Mouse (Mus musculus): ENCODE results near the gene Mob3c. TPM values are rescaled to one million over a fixed set of nuclear protein-coding genes. Genes with fewer than 3 reads are reported as not detected.

Gene Mob3c
- polyA plus RNA-seq, 1 experiment from 2014 or later, result 12.1 TPM

DNA sequence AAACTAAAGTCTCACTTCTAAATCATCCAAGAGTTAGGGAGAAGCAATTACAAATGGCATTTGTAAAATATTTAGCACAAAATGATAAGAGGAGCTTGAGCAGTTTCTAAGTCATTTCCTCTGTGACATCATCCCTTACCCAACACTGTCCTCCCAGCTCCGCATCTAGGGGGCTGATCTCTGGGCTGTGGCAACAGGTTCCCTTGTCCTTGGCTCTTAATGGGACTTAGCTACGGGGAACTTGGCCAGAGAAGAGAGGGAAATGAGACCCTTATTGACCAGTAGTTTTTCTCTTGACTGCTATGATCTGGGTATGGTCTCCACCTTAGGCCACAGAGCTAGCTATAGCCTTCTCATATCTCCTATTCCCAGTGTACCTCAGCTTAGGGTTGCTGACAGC is 2.6 kb upstream of the Mob3c start:
- ATAC-seq (ENCODE audit: insufficient number of reproducible peaks, insufficient read depth, low FRiP score, low read depth), result no peak
- Histone ChIP-seq H3K4me3 (ENCODE audit: low read depth, low read length) (no peak overlapping the region), H3K9me3 (ENCODE audit: control insufficient read depth, low read depth, low read length) (no peaks in the 10 kb centered on the region), H3K9ac (replicated peaks; ENCODE audit: low read depth, low read length) (no peak overlapping the region), H3K27ac (ENCODE audit: low read length) (no peak overlapping the region), H3K27me3 (ENCODE audit: control insufficient read depth, insufficient read depth, low read length) (no peaks in the 10 kb centered on the region), H3K36me3 (ENCODE audit: control insufficient read depth, insufficient read depth, low read length) (no peaks in the 10 kb centered on the region), H3K4me2 (replicated peaks; ENCODE audit: low read depth, low read length) (no peak overlapping the region), H3K4me1 (ENCODE audit: control insufficient read depth, insufficient read depth, low read length) (peaks cover 4% of the 10 kb centered on the region)
- WGBS, result 71% methylated on average over 2 of the region's 2 CpGs

DNA sequence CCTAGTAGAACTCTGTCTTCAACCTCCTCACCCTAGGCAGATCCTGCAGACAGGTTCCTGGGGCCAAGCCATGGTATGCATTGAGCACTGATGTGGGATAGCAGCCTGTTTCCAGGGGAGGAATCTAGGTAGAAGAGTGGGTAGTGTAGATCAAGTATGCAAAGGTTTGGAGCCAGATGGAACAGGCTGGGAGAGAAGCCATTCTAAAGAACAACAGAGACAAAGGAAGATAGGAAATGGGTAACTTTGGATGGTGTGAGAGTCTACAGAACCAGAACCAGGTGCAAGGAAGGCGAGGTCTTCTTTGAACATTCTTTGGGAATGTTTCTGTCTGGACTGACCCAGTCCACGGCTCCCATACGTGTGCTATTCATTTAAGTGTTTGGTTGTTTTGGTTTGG is 826 bp upstream of the Mob3c start:
- WGBS, result 65% methylated on average over 3 of the region's 3 CpGs
- H3K4me1 ChIP-seq (ENCODE audit: control insufficient read depth, insufficient read depth, low read length), result peaks cover 4% of the 10 kb centered on the region
- ATAC-seq (ENCODE audit: insufficient number of reproducible peaks, insufficient read depth, low FRiP score, low read depth), result no peak
- no peak overlapping the region for H3K4me3 ChIP-seq (ENCODE audit: low read depth, low read length)
- H3K9me3 ChIP-seq (ENCODE audit: control insufficient read depth, low read depth, low read length), result no peaks in the 10 kb centered on the region
- no peak overlapping the region for H3K27ac ChIP-seq (ENCODE audit: low read length)
- H3K9ac ChIP-seq (replicated peaks; ENCODE audit: low read depth, low read length), result no peak overlapping the region
- no peaks in the 10 kb centered on the region for H3K36me3 ChIP-seq (ENCODE audit: control insufficient read depth, insufficient read depth, low read length)
- H3K27me3 ChIP-seq (ENCODE audit: control insufficient read depth, insufficient read depth, low read length), result no peaks in the 10 kb centered on the region
- peak overlapping the region; percentile 82; the same call in 1 of the 2 replicates for H3K4me2 ChIP-seq (replicated peaks; ENCODE audit: low read depth, low read length)

DNA sequence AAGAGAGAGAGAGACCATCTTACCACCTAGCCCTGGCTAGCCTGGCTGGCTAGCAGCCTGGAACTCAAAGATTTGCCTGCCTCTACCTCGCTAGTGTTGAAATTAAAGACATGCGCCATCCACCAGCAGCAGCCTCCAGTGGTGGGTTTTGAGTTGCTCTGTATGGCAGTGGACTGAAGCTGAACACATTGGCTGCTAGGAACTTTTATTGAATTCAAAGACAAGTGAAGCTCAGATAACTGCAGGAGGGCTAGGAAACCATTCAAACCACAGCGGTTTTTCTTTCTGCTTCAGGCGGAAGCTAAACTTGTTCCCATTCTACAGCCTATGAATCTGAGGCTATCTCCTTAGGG is 381 bp upstream of the Mob3c start:
- peak overlapping the region; percentile 60 for H3K4me3 ChIP-seq (ENCODE audit: low read depth, low read length)
- no peaks in the 10 kb centered on the region for H3K27me3 ChIP-seq (ENCODE audit: control insufficient read depth, insufficient read depth, low read length)
- no peaks in the 10 kb centered on the region for H3K36me3 ChIP-seq (ENCODE audit: control insufficient read depth, insufficient read depth, low read length)
- H3K27ac ChIP-seq (ENCODE audit: low read length), result no peak overlapping the region
- ATAC-seq (ENCODE audit: insufficient number of reproducible peaks, insufficient read depth, low FRiP score, low read depth), result no peak
- peak overlapping the region; percentile 34 for H3K9ac ChIP-seq (replicated peaks; ENCODE audit: low read depth, low read length)
- H3K4me2 ChIP-seq (replicated peaks; ENCODE audit: low read depth, low read length), result peak overlapping the region; percentile 82
- 5% methylated on average over 4 of the region's 4 CpGs for WGBS
- H3K9me3 ChIP-seq (ENCODE audit: control insufficient read depth, low read depth, low read length), result no peaks in the 10 kb centered on the region
- peaks cover 4% of the 10 kb centered on the region for H3K4me1 ChIP-seq (ENCODE audit: control insufficient read depth, insufficient read depth, low read length)

DNA sequence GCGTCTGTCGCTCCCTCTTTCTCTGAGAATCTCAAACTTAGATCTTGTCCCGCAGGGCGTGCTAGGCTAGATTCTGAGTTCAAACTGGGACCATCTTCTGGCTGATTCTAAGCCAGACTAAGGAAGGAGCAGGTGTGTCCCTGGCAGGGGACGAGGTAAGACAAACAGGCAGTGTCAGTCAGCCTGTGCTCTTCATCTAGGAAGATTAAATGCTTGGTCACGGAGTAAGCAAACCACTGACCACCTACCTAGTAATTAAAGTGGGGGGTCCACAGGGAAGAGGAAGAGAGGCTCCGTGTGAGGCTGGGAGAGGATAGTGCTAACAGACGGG is 645 bp downstream of the Mob3c start:
- peak overlapping the region; percentile 25; the same call in 1 of the 2 replicates for H3K9ac ChIP-seq (replicated peaks; ENCODE audit: low read depth, low read length)
- 2% methylated on average over 8 of the region's 8 CpGs for WGBS
- peak overlapping the region; percentile 82 for H3K4me2 ChIP-seq (replicated peaks; ENCODE audit: low read depth, low read length)
- H3K27ac ChIP-seq (ENCODE audit: low read length), result no peak overlapping the region
- H3K36me3 ChIP-seq (ENCODE audit: control insufficient read depth, insufficient read depth, low read length), result no peaks in the 10 kb centered on the region
- no peaks in the 10 kb centered on the region for H3K27me3 ChIP-seq (ENCODE audit: control insufficient read depth, insufficient read depth, low read length)
- no peaks in the 10 kb centered on the region for H3K9me3 ChIP-seq (ENCODE audit: control insufficient read depth, low read depth, low read length)
- no peak for ATAC-seq (ENCODE audit: insufficient number of reproducible peaks, insufficient read depth, low FRiP score, low read depth)
- peak overlapping the region; percentile 60 for H3K4me3 ChIP-seq (ENCODE audit: low read depth, low read length)
- peaks cover 4% of the 10 kb centered on the region for H3K4me1 ChIP-seq (ENCODE audit: control insufficient read depth, insufficient read depth, low read length)

DNA sequence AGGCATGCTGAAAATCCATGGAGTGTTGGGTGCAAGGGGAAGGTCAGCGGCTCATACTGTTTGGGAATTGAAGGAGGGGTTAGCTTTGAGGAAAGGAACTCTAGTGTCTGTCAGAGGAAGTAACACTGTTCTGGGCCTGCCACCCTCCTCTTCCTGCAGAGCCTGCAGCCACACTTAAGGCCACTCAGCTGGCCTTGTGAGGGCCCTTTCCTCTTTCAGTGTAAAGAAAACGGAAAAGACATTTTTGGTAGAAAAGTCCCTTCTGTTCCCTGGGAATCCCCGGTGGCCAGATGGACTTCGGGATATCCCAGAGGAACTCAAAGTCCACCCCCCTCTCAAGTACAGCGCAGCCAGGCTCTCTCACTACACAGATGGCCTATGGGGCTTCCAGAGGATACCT is 2.6 kb downstream of the Mob3c start:
- H3K36me3 ChIP-seq (ENCODE audit: control insufficient read depth, insufficient read depth, low read length), result no peaks in the 10 kb centered on the region; the same call in 1 of the 2 replicates
- no peak for ATAC-seq (ENCODE audit: insufficient number of reproducible peaks, insufficient read depth, low FRiP score, low read depth)
- WGBS, result 70% methylated on average over 5 of the region's 5 CpGs
- H3K9ac ChIP-seq (replicated peaks; ENCODE audit: low read depth, low read length), result no peak overlapping the region
- peaks cover 4% of the 10 kb centered on the region for H3K4me1 ChIP-seq (ENCODE audit: control insufficient read depth, insufficient read depth, low read length)
- no peaks in the 10 kb centered on the region for H3K27me3 ChIP-seq (ENCODE audit: control insufficient read depth, insufficient read depth, low read length)
- no peak overlapping the region for H3K4me3 ChIP-seq (ENCODE audit: low read depth, low read length)
- H3K4me2 ChIP-seq (replicated peaks; ENCODE audit: low read depth, low read length), result no peak overlapping the region
- H3K27ac ChIP-seq (ENCODE audit: low read length), result no peak overlapping the region
- H3K9me3 ChIP-seq (ENCODE audit: control insufficient read depth, low read depth, low read length), result no peaks in the 10 kb centered on the region

DNA sequence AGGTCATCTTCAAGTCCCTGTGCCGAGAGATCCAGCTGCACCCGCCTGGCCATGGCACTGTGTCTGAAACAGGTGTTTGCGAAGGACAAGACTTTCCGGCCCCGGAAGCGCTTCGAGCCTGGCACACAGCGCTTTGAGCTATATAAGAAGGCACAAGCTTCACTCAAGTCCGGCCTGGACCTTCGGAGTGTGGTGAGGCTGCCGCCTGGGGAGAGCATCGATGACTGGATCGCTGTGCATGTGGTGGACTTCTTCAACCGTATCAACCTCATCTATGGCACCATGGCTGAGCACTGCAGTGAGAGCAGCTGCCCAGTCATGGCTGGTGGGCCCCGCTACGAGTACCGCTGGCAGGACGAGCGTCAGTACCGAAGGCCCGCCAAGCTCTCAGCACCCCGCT is 3.3 kb downstream of the Mob3c start:
- Histone ChIP-seq H3K4me2 (replicated peaks; ENCODE audit: low read depth, low read length) (no peak overlapping the region), H3K9ac (replicated peaks; ENCODE audit: low read depth, low read length) (no peak overlapping the region), H3K27me3 (ENCODE audit: control insufficient read depth, insufficient read depth, low read length) (no peaks in the 10 kb centered on the region), H3K27ac (ENCODE audit: low read length) (no peak overlapping the region), H3K4me3 (ENCODE audit: low read depth, low read length) (no peak overlapping the region), H3K36me3 (ENCODE audit: control insufficient read depth, insufficient read depth, low read length) (no peaks in the 10 kb centered on the region; the same call in 1 of the 2 replicates), H3K9me3 (ENCODE audit: control insufficient read depth, low read depth, low read length) (no peaks in the 10 kb centered on the region), H3K4me1 (ENCODE audit: control insufficient read depth, insufficient read depth, low read length) (peaks cover 4% of the 10 kb centered on the region)
- WGBS, result 93% methylated on average over 22 of the region's 22 CpGs
- ATAC-seq (ENCODE audit: insufficient number of reproducible peaks, insufficient read depth, low FRiP score, low read depth), result no peak

DNA sequence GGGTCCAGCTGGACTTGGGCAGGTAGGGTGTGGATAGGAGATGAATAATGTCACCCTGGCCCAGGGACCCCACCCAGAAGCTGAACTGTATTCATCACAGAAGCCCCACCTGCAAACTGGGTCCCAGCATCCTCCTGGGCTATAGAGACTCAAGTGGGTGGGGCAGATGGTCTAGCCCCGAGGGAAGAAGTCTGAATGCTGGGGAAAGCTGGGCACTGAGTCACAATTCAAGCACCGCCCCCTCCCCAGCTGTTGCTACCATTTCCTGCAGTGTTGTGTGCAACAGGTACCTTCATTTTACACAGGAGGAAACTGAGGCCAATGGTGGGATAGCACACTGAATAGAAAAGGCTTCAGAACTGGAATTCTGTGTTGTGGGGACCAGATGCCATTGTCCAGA is 4.1 kb downstream of the Mob3c start:
- Histone ChIP-seq H3K4me3 (ENCODE audit: low read depth, low read length) (no peak overlapping the region), H3K4me2 (replicated peaks; ENCODE audit: low read depth, low read length) (no peak overlapping the region), H3K9ac (replicated peaks; ENCODE audit: low read depth, low read length) (no peak overlapping the region), H3K4me1 (ENCODE audit: control insufficient read depth, insufficient read depth, low read length) (peaks cover 4% of the 10 kb centered on the region), H3K9me3 (ENCODE audit: control insufficient read depth, low read depth, low read length) (no peaks in the 10 kb centered on the region), H3K27me3 (ENCODE audit: control insufficient read depth, insufficient read depth, low read length) (no peaks in the 10 kb centered on the region), H3K27ac (ENCODE audit: low read length) (no peak overlapping the region), H3K36me3 (ENCODE audit: control insufficient read depth, insufficient read depth, low read length) (no peaks in the 10 kb centered on the region; the same call in 1 of the 2 replicates)
- ATAC-seq (ENCODE audit: insufficient number of reproducible peaks, insufficient read depth, low FRiP score, low read depth), result no peak
- 59% methylated on average over 2 of the region's 2 CpGs for WGBS

DNA sequence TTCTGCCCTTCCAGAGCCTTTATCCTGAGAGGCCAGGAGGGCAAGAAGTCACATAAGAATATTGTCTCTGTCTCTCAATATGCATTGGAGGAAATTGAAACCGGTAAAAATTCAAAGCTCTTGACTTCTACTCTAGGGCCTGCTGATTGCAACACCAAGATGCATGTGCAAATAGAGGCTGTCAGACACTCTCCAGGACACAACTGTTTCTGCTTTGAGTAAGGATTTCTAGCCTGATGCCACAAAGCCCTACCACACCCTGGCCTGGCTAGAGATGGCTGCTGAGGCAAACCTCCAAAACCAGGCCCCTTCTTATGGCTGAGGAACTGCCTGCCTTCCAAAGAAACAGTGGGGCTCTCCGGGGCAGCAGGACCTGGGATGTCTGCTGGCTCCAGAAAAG is 7.7 kb downstream of the Mob3c start:
- 69% methylated on average over 2 of the region's 2 CpGs for WGBS
- no peak overlapping the region for H3K27ac ChIP-seq (ENCODE audit: low read length)
- peaks cover 5% of the 10 kb centered on the region for H3K4me1 ChIP-seq (ENCODE audit: control insufficient read depth, insufficient read depth, low read length)
- no peak overlapping the region for H3K4me3 ChIP-seq (ENCODE audit: low read depth, low read length)
- H3K27me3 ChIP-seq (ENCODE audit: control insufficient read depth, insufficient read depth, low read length), result no peaks in the 10 kb centered on the region
- no peak for ATAC-seq (ENCODE audit: insufficient number of reproducible peaks, insufficient read depth, low FRiP score, low read depth)
- H3K36me3 ChIP-seq (ENCODE audit: control insufficient read depth, insufficient read depth, low read length), result no peaks in the 10 kb centered on the region; the same call in 1 of the 2 replicates
- H3K4me2 ChIP-seq (replicated peaks; ENCODE audit: low read depth, low read length), result no peak overlapping the region
- no peak overlapping the region for H3K9ac ChIP-seq (replicated peaks; ENCODE audit: low read depth, low read length)
- no peaks in the 10 kb centered on the region for H3K9me3 ChIP-seq (ENCODE audit: control insufficient read depth, low read depth, low read length)

DNA sequence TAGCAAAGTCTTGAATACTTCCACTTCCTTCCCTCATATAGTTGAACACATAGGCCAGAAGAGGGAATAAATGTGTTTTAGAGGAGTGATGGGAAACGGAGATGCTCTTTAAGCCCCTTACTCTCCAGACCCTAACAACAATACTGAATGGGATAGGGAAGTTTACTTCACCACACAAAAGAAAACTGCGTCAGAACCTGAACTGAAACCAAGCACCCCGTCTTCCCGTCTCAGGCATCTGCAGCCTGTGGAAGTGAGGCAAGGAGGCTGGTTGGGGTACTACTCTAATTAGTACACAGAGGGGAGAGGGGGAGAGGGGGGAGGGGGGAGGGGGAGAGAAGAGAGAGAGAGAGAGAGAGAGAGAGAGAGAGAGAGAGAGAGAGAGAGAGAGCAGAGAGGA is 10.3 kb downstream of the Mob3c start:
- H3K27me3 ChIP-seq (ENCODE audit: control insufficient read depth, insufficient read depth, low read length), result no peaks in the 10 kb centered on the region
- no peaks in the 10 kb centered on the region; the same call in 1 of the 2 replicates for H3K36me3 ChIP-seq (ENCODE audit: control insufficient read depth, insufficient read depth, low read length)
- H3K27ac ChIP-seq (ENCODE audit: low read length), result no peak overlapping the region
- H3K9me3 ChIP-seq (ENCODE audit: control insufficient read depth, low read depth, low read length), result no peaks in the 10 kb centered on the region
- peaks cover 5% of the 10 kb centered on the region for H3K4me1 ChIP-seq (ENCODE audit: control insufficient read depth, insufficient read depth, low read length)
- H3K4me3 ChIP-seq (ENCODE audit: low read depth, low read length), result no peak overlapping the region
- no peak overlapping the region for H3K9ac ChIP-seq (replicated peaks; ENCODE audit: low read depth, low read length)
- peak overlapping the region; percentile 57 for H3K4me2 ChIP-seq (replicated peaks; ENCODE audit: low read depth, low read length)
- WGBS, result 66% methylated on average over 4 of the region's 4 CpGs
- no peak for ATAC-seq (ENCODE audit: insufficient number of reproducible peaks, insufficient read depth, low FRiP score, low read depth)

All from stomach, embryonic 14.5 days (tissue).